Mouse (Mus musculus): ENCODE data around the gene Timm8a1.
"Not testable (repeated sequence)": the region's sequence is repeated elsewhere in the genome, so short reads cannot be mapped to it uniquely, and the experiment has no call there.

The Timm8a1 gene

DNA sequence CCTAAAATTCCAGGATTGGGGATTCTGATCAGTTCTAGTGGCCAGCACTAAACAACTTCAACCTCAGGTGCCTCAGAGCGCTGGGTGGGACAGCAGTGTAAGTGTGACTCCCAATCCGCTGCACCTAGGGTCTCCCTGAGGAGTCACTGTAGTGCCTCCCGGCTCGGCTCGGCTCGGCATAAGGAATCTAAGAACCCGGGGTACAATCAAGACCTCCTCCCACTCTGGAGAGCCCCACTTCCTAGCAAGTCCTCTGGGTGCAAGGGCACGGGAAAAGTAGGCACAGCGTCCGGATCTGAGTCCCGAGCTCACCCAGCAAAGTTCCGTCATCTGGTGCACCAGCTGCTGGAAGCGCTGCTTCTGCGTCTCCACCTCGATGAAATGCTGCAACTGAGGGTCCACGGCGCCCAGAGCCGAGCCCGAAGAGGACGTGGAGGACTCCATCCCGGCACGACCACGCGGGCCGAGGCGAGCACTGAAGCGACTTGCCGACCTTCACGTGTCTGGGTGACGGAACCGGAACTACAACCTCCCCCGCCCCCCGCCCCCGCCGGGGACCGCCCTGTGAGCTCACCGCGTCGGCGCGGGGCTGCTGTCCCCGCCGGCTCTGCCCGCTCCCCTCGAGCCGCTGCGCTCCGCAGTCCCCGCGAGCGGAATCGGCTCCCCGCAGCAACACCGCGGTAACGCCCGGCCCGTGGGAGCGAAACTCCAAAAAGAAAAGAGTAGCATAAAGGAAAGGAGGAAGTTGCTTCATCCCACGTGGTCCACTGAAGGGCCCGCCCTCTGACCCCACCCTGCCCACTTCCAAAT, at the start of gene Timm8a1:
Gene Timm8a1 (minus strand): TSS at position 721 of the 810 bp plus-strand sequence.
- DNase-seq (ENCODE audit: low read depth), result no peak

DNA sequence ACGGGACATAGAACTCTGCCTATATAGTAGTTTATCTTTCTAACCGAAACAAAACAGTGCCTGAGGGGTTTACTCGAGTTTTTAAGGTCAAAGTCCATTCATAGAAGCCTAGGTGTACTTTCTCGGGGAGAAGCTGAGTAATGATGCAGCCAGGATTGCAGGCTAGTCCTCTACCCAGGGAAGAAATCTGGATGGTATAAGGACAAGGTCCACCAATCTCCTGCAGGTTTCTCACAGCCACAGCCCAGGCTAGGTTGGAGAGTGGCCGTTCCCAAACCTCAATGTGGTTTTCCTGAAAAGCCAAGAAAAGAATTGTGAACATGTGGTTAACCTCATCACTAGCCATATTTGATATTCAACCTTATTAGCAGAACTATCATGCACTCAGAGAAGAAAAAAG, 48.2 kb upstream of the Timm8a1 start:
- no peak for DNase-seq (ENCODE audit: low read depth)

DNA sequence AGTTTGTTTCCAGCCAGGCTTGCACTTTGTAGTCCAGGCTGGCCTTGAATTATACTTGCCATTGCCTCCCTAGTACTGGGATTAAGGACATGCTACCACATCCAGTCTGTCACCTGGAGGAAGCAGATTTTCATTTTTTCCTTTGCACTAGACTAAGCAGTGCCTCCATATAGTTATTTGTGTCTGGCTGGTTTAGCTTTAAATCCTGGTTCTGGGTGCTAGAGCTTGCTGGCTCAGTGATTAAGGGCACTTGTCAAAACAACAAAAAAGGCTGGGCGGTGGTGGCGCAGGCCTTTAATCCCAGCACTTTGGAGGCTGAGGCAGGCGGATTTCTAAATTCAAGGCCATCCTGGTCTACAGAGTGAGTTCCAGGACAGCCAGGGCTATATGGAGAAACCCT, 47.3 kb upstream of the Timm8a1 start:
- DNase-seq (ENCODE audit: low read depth), result no peak

DNA sequence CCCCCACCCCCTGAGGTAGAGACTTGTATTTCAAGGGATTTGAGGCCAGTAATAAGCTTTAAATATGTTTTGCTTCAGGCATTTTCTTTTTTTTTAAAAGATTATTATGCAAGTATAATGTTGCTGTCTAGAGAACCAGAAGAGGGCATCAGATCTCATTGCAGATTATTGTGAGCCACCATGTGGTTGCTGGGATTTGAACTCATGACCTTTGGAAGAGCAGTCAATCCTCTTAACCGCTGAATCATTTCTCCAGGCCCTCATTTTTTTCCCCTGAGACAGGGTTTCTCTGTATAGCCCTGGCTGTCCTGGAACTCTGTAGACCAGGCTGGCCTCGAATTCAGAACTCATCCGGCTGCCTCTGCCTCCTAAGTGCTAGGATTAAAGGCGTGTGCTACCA, 46.6 kb upstream of the Timm8a1 start:
- no peak for DNase-seq (ENCODE audit: low read depth)

DNA sequence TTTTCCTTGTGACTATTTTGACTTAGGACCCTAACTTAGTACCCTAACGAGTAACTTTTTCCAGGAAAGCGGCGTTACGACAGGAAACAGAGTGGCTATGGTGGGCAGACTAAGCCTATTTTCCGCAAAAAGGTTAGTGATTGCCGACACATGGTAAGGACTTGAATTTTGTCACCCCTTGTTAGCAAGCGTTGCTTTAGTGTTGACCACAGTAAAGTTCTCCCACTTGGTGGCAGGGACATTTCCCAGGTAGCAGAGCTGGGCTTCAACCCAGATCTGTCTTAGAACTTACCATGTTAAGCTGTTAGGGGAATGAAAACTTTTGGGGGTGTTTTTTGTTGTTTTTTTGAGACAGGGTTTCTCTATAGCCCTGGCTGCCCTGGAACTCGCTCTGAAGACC, 44.8 kb upstream of the Timm8a1 start:
- no peak for DNase-seq (ENCODE audit: low read depth)

DNA sequence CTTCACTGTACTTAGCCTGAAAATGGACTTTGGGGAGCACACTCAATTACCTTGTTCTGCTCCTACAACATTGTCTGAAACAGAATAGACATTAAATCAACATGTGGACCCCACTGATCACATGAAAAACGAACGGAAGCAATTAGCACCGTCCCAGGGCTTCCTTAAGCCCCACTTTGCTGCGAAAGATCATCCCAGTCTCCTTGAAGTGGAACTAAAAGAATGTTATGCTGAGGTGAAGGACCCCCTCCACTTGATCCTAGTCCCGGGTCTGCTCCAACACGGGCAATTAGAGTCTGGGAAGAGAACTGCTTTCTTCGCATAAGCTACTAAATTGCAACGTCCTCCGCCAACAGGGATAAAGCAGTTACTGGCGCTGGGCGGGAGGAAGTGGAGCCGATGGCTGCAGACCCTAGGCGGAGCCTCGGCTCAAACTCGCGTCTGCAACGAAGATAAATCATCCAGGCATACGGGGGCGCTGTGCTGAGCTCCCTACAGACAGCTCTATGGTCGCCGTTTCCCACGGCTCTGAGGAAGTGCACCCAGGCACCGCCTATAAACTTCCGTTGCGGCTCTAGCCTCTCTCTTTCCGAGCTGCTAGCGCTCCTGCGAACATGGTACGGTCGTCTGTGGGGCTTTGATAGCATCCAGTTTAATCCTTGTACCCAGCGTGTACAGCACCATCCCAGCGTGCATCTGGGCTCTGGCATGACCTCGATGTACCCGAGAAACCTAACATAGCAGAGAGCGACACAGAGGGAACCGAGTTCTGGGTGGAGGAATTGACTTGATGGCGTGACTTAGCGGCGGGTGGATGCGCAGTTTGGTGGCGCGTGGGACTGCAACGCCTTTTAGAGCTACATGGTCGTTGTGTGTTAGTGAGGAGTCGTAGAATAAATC, 43.7 kb upstream of the Timm8a1 start, which contains the start of gene Rpl36a:
Gene Rpl36a (plus strand): TSS at position 552 of the 900 bp plus-strand sequence.
- peak; percentile 81 for DNase-seq (ENCODE audit: low read depth)

DNA sequence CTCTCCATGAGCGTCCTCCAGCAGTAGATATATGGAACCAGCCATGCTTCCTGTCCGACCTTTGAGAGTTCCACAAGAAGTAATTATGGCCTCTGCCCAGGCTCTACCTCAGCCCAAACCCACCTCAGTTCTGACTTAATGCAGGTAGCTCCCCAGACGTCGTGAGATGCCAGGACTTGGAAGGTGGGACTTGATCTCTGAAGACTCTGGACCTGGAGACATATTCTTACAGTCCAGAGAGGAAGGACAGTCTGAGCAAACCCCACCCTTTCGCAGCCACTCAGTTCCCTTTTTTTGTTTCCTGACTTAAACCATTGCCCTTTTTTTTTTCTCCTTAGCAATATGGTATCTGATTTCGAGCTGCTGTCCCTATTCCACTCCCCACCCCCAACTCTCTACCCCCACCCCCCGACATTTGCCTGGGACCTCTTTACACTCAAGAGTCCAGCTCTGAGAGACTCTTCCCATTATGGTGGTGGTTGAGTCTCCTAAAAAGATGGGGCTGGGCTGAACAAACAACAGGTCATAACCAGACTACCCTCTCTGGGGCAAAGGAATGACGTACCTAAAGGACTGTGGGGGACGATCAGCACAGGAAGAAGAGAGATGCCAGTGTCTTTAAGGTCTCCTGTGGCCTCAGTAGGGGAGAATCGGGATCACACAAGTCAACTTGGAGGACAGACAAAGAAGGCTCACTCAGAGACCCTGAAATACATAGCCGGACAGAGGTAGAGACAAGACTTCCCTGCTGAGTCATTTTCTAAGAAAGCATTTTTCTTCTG, 41.4 kb upstream of the Timm8a1 start, which contains the start of gene Btk:
Gene Btk (minus strand): TSS at position 683 of the 782 bp plus-strand sequence.
- DNase-seq (ENCODE audit: low read depth), result no peak

DNA sequence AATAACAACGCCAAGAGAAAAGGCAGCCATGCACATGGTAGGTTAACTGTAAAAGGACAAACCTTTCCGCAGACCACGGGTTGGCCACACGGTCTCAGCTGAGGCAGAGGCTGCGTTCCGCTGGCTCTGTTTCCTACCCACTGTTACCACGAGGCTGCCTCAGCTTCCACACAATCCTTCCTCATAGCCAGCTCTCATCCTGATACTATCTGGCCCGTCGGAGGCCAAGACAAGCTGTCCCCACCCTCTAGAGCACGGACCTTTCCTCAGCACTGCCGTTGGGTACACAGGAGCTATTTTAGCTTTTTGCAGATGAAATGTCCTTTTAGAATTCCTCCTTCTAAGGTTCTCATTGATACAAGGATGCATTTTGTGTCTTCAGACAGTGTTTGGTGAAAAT, 40.6 kb upstream of the Timm8a1 start:
- DNase-seq (ENCODE audit: low read depth), result no peak

DNA sequence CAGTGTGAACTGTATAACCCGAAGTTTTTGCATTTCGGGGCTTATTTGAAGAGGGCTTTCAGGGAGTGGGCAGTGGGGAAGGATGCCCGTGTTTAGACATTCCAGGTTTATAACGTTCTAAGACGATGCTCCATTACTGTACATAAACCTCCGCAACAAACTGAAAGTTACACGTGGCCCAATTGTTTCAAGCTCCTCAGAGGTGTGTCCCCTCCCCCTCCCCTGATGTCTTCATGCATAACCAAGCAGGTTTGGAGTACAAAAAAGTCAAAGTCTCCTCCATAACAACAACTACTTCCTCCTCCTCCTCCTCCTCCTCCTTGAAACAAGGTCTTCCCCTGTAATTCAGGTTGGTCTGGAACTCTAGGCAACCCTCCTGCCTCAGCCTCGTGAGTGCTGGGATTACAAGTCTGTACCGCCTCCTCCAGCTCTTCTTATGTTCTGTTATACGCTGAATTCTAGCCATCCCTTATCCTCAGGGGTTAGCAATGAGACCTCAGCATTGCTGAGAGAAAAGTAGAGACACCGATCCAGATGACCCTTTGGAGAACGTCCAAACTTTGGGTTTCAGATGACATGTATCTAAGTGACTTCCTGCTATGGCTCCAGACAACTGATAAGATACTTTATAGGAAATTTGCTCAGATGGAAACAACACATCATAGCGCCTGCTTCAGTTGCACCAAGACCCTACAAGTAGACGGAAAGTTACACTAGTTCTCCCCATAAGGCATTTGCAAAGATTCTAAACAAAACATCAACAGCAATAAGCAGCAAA, 39.1 kb upstream of the Timm8a1 start:
- DNase-seq (ENCODE audit: low read depth), result no peak

DNA sequence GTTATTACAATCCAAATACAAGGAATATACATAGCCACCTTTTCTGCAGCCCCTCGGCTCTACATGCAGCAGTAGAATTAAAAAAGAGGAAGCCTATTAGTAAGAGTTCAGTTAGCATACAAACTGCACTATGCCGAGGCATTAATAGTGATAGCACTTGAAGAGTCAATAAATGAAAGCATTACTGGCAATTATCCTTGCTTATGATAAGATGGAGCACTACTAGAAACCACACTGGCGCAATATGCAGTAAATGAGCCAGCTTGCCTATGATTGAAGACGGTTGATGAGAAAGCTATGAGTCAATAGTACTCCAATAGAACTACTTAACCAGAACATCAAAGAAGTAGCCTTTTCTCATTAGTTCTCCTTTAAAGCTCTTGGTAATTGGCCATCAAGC, 36.2 kb upstream of the Timm8a1 start:
- DNase-seq (ENCODE audit: low read depth), result no peak

DNA sequence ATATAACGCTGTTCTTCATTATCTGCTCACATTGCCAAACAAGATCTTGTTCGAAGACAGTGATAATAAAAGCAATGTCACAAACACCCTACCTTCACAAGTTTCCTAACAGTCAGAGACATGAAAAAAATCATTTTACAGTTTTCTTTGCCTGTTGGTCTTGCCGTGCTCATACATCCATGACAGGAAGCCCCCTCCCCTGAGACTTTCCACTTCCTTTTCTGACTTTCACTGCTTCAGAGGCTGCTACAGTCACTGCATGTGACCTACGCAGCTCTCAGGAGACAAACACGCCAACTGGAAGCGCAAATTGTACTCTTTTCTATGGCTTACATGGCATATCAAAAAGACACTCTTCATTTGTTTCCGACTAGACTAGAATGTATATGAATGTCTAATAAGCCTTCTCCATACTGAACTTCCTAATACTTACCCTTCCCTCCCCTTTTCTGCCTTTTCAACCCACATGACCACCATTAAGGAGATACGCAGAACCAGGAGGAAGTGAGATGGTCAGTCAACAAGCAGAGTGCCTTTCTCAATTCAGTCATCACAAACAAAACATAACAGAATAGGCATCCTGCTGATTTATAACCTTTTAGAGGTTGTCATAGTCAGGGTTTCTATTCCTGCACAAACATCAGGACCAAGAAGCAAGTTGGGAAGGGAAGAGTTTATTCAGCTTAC, 25.0 kb upstream of the Timm8a1 start:
- no peak for DNase-seq (ENCODE audit: low read depth)

DNA sequence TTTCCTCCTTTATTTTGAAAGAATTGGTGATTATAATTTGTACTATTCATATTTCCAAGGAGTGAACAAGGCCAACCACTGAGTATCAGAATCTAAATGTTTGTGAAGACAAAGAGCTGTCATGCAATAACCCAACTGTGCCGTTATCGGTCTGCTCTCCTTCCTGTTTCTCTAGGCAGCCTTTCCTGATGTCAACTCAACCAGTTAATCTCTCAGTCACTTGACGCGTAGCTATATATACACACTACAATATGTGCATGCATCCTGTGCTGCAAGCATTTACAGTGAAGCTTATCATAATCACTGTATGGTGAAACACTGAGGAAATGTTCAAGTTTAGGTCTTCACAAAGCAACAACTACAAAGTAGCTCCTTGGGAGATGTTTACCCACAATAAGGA, 22.7 kb upstream of the Timm8a1 start:
- DNase-seq (ENCODE audit: low read depth), result no peak

DNA sequence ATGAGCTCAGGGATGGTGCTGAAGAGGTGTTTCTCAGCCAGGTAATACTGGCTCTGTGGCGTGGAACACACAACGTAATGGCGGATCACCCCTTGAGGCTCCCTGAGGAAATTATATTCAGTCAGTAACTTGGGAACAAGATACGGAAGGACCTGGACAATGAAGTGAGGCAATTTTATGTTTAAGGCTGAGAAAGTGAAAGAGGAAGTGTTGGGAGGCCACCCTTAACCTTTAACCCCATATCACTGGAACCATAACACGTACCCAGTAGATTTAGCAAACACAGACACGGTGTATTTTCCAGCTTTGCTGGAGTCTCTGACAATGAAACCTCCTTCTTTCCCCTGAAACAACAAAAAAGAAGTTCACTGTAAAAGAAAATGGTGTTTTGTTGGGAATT, 12.8 kb upstream of the Timm8a1 start:
- no peak for DNase-seq (ENCODE audit: low read depth)

DNA sequence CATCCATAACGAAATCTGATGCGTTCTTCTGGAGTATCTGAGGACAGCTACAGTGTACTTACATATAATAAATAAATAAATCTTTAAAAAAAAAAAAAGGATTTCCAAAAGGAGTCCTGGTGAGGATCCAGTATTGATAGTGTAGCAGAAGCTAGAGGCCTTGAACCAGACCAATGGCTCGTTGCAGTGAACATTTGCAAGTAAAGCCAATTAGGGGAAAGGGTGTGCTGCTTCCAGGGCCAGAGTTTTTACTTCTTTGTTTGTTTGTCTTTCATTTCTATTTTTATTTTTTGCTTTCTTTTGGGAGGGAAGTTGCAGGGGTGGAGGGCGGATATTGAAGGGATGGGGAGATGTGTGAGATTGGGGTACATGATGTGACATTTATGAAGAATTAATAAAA, 11.7 kb upstream of the Timm8a1 start:
- DNase-seq (ENCODE audit: low read depth), result no peak

DNA sequence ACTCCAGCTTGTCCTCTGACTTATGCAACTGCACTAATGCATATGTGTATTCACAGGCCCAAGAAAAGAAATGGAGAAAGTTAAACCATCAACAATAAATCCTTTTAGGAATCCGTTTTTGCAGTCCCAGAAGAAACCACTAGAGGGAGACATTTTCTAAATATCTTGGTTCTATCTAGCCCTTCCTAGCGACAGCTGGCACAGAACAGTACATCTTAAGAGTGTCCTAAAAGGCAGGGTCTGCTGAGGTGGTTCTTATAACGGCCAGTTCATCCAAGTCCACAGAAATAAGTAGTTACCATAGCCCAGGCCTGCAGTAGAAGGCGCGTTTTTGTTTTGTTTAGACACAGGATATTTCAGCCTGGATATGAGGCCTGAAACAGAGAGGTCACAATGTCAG, 9.2 kb upstream of the Timm8a1 start:
- DNase-seq (ENCODE audit: low read depth), result no peak

DNA sequence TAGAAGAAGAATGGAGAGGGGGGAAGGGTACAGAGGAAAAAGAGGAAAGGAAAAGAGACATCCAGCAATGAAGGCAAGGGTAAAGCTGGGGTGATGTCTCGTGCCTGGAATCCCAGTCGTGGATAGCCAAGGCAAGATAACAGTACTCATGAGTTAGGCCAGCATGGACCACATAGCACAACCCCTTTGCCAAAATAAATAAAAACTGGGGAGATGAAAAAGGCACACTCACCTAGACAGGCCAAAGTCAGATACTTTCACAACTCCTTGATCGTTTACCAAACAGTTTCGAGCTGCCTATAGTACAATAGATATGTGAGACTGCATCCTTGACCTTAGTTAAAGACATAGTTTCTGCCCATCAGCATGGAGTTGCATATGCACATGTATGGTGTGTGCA, 5.7 kb upstream of the Timm8a1 start:
- DNase-seq (ENCODE audit: low read depth), result no peak

DNA sequence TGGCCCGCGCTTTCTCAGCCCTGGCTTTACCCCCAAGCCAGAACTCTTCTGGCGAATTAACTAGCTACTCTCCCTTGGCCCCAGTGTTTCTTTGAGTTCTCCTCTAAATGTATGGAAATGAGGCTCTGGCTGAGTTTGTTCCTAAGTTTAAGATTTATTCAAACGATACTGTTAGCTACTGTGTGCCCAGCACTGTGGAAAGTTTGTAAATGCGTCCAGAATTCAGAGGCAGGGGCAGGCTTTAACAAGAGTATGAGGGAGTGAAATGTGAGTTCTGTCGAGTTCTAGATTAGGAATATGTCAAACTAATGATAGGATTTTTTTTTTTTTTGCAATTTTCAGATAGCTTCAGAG, 267 bp upstream of the Timm8a1 start:
- no peak for DNase-seq (ENCODE audit: low read depth)

DNA sequence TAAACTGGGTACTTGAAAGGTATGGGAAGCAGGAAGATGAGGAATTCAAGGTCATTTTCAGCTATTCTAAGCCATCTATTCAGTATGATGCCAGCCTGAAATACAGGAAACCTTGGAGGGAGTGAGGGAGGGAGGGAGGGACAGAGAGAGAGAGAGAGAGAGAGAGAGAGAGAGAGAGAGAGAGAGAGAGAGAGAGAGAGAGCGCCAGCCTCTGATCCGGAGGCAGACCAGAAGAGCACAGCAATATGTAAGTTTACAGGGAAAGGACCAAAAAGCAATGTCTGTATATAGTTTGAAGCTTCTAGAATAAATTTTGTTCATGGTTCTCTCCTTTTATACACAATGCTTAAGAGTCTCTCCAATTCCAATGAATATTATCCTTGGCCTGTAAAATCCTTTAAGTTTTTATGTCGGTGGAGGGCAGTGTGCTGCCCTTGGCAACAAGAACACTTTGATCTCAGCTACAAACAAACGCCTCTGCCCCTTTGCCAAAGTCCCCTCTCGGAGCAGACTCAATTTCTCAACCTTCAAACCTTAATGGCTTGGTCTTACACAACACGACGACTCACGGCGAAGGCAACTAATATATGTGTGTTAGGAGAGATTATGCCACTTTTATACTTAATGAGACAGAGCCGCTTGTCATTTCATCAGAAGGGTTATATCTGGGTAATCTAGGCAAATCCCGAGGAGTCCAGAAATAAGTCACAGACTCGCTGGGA, 1.1 kb downstream of the Timm8a1 start:
- no peak for DNase-seq (ENCODE audit: low read depth)

DNA sequence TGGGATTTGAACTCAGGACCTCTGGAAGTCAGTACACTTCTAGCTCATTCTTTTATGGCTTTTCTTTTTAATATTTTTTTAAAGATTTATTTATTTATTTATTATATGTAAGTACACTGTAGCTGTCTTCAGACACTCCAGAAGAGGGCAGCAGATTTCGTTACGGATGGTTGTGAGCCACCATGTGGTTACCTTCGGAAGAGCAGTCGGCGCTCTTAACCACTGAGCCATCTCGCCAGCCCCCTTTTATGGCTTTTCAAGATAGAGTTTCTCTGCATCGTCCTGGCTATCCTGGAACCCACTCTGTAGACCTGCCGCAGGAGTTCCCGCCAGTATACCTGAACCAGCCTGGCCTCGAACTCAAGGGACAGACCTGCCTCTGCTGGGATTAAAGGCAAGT, 1.9 kb downstream of the Timm8a1 start:
- not testable (repeated sequence) for DNase-seq (ENCODE audit: low read depth)

DNA sequence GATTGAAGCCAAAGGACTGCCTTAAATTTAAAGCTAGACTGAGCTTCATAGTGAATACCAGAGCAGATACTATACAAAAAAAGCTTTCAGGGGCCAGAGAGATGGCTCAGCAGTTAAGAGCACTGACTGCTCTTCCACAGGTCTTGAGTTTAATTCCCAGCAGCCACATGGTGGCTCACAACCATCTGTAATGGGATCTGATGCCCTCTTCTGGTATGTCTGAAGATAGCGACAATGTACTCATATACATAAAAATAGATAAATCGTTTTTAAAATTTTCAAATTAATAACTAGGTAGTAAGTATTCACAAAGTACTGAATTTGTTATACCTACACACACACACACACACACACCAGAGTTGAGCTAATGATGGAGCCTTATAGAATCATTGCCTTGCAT, 8.3 kb downstream of the Timm8a1 start:
- DNase-seq (ENCODE audit: low read depth), result no peak

Measured in c-Kit-positive CD71-positive TER-119-negative erythroid progenitor cells, embryonic 14.5 days (primary cell).